14 mouse cellular contexts compared by ENCODE assay signal in genomic region chr11:18753246-18753645, GRCm38 (mm10).
DNase-seq lines count a peak whose midpoint lies in the region; ATAC-seq and TF ChIP-seq lines count a peak whose summit lies in the region.
"Had no signal": no experiment of that assay in that cellular context is flagged by ENCODE, and none has a peak within 500 bp of the region (broad histone marks: within the 10 kb centered on the region; RNA-seq: fewer than 3 reads in every experiment).

No protein-coding gene starts in this region.

- WGBS in lung, embryonic 14.5 days = 31% methylated on average over 1 of the region's 1 CpGs
- 53% methylated on average over 1 of the region's 1 CpGs for WGBS in neural tube, embryonic 14.5 days

- DNase-seq in cerebellum, postnatal 10 days = peak; percentile 59 to 69
- no peak for DNase-seq in cerebellum, adult 9-11 months
- peak; percentile 31 for DNase-seq in lung, embryonic 14.5 days
- no peak for DNase-seq in lung, postnatal 4 days
- no peak for DNase-seq in testis, postnatal 10 days (ENCODE audit: low spot score)
- DNase-seq in heart, postnatal 4 days = no peak
- DNase-seq: gastrocnemius, postnatal 36 days; lung, adult 18-20 months; right cerebral cortex, adult 18-20 months; thymus, adult 18-20 months; thymus, postnatal 4 days had no signal

- no peak overlapping the region for H3K4me3 ChIP-seq in lung, embryonic 14.5 days (ENCODE audit: low read depth, low read length)
- no peak overlapping the region for H3K4me3 ChIP-seq in neural tube, embryonic 14.5 days (ENCODE audit: low read depth, low read length)
- H3K4me3 ChIP-seq: midbrain, embryonic 15.5 days; myocyte had no signal

- ATAC-seq in lung, embryonic 14.5 days (ENCODE audit: insufficient read depth) = 0 out of 2 replicates have a peak, but pooled peaks have one; percentile 29
- ATAC-seq in neural tube, embryonic 14.5 days (ENCODE audit: low read depth) = no peak
- ATAC-seq: midbrain, embryonic 15.5 days had no signal

- H3K36me3 ChIP-seq in lung, embryonic 14.5 days (ENCODE audit: insufficient read depth) = no peaks in the 10 kb centered on the region
- H3K36me3 ChIP-seq in neural tube, embryonic 14.5 days (ENCODE audit: control insufficient read depth, insufficient read depth, low read length) = no peaks in the 10 kb centered on the region
- H3K36me3 ChIP-seq: midbrain, embryonic 15.5 days had no signal

- H3K4me2 ChIP-seq in lung, embryonic 14.5 days = peak overlapping the region; percentile 56; the same call in 1 of the 2 replicates
- 0 out of 2 replicates have a peak overlapping the region, but pooled peaks have one; percentile 32 for H3K4me2 ChIP-seq in neural tube, embryonic 14.5 days (ENCODE audit: low read depth, low read length)
- H3K4me2 ChIP-seq: midbrain, embryonic 15.5 days had no signal

- H3K9ac ChIP-seq in lung, embryonic 14.5 days = no peak overlapping the region
- H3K9ac ChIP-seq in neural tube, embryonic 14.5 days (replicated peaks; ENCODE audit: low read depth, low read length) = no peak overlapping the region
- H3K9ac ChIP-seq: midbrain, embryonic 15.5 days had no signal

- H3K27ac ChIP-seq in lung, embryonic 14.5 days (ENCODE audit: low read depth) = peak overlapping the region; percentile 15; the same call in 1 of the 2 replicates
- H3K27ac ChIP-seq in neural tube, embryonic 14.5 days (ENCODE audit: low read depth, low read length) = no peak overlapping the region
- H3K27ac ChIP-seq: midbrain, embryonic 15.5 days had no signal

- no peaks in the 10 kb centered on the region for H3K27me3 ChIP-seq in lung, embryonic 14.5 days (ENCODE audit: insufficient read depth, low read length)
- H3K27me3 ChIP-seq in neural tube, embryonic 14.5 days (ENCODE audit: control insufficient read depth, insufficient read depth, low read length) = no peaks in the 10 kb centered on the region
- H3K27me3 ChIP-seq: midbrain, embryonic 15.5 days had no signal

- no peaks in the 10 kb centered on the region for H3K9me3 ChIP-seq in lung, embryonic 14.5 days (ENCODE audit: low read depth, low read length)
- no peaks in the 10 kb centered on the region for H3K9me3 ChIP-seq in neural tube, embryonic 14.5 days (ENCODE audit: control insufficient read depth, low read length)
- H3K9me3 ChIP-seq: midbrain, embryonic 15.5 days had no signal

- no peak for TF ChIP-seq CTCF in lung, embryonic 14.5 days (IDR thresholded peaks at IDR 0.05; ENCODE audit: low read depth)

- H3K4me1 ChIP-seq in lung, embryonic 14.5 days (ENCODE audit: insufficient read depth) = peaks cover 37% of the 10 kb centered on the region
- H3K4me1 ChIP-seq in neural tube, embryonic 14.5 days (ENCODE audit: control insufficient read depth, insufficient read depth, low read length) = peaks cover 46% of the 10 kb centered on the region

Comparison
In these comparisons a context has a peak if more than half of its experiments do, and no peak if none do; other contexts are left out.
1. DNase-seq: peak in cerebellum, postnatal 10 days (2 of 2) and lung, embryonic 14.5 days (single experiment); none in cerebellum, adult 9-11 months (single experiment), lung, postnatal 4 days (0 of 2), testis, postnatal 10 days (single experiment) and heart, postnatal 4 days (single experiment).